Mouse (Mus musculus): Measurements from ENCODE around the gene March8. TPM values are rescaled to one million over a fixed set of nuclear protein-coding genes. Genes with fewer than 3 reads are reported as not detected.
"Not testable (repeated sequence)": the region's sequence is repeated elsewhere in the genome, so short reads cannot be mapped to it uniquely, and the experiment has no call there.

Gene March8
- total RNA-seq (2021) (10 to 100 TPM; 52.9 to 69.4 TPM), polyA plus RNA-seq (2012; rRNA removed) (81.0 and 98.0 TPM in 2 replicates)
- long read RNA-seq, full-length matches to known transcripts = 30 of 58 reads
- long read RNA-seq, partial matches to known transcripts = 7 of 58 reads
- long read RNA-seq, other reads (novel, unspliced or antisense) = 21 of 58 reads

GRCm38 (mm10) chr6:116337835-116338501 lies at the start of gene March8:
Gene March8, plus strand, starts transcription at chr6:116338024.
- peak; percentile 95 for DNase-seq

DNA sequence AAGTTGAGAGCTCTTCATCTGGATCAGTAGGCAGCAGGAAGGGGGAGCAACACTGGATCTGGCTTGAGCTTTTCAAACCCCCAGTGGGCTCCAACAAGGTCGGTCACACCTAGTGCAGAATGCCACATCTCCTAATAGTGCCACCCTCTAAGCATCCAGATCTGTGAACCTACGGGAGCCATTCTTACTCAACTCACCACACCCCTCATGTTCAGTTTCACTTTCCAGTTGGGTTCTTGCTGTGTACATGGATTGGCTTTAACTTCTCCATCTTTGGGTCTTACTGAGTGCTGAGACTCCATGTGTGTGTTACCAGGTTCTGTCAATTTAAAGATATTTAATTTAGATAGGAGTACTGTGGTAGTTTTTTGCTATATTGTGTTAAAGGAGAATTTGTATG lies 26.4 kb upstream of the March8 start:
- no peak for DNase-seq

DNA sequence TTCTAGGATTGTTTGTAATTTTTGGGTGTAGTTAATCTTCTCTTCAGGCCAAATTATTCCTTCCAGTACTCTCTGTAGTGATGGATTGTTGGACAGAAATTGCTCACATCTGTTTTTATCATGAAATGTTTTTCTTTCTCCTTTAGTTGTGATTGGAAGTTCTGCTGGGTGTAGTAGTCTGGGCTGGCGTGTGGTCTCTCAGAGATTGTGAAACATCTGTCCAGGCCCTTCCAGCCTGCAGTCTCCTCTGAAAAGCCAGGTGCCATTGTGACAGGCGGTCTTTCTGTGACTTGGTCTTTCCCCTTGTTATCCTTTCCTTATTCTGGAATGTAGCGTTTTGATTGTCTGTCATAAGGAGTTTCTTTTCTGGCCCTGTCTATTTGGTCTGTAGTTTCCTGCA lies 18.6 kb upstream of the March8 start:
- no peak for DNase-seq

- DNase-seq = no peak
These were observed 11.2 kb upstream of the March8 start for GRCm38 (mm10) chr6:116326641-116327040.

GRCm38 (mm10) chr6:116331396-116331795 lies 6.4 kb upstream of the March8 start:
- DNase-seq = peak; percentile 19

DNA sequence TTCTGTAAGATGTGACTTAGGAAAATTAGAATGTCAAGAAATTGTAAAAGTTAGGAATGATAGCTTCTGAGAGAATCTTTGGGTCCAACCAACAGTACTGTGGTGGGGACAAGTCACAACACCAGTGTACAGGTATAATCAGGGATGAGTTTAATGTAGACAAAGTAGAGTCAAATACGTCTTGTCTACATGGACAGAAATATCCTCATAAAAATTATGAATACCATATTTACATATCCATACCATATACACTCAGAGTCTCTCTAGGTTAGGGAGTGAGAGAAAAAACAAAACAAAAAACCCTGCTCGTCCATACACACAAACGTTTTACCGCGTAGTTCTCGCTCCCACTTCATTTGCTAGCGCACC lies 374 bp upstream of the March8 start:
- no peak for DNase-seq

- no peak for DNase-seq
These were observed 696 bp downstream of the March8 start for GRCm38 (mm10) chr6:116338520-116338919.

DNA sequence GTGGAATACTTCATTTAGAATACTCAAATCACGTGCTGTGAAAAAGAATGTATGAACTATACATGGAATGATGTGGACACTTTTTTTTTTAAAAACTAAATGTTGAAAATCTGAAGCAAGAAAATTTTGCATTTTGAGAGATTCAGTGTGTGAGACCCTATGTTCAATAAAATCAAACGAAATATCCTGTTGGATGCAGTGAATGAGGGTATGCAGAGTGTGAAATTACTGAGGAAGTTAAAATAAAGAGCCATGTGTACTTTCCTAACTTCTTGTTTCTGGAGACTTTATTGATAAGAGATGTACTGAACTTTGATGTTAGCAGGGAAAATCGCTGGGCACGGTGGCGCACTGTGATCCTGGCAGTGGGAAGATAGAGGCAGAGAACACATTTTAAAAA lies 1.3 kb downstream of the March8 start:
- DNase-seq = no peak

DNA sequence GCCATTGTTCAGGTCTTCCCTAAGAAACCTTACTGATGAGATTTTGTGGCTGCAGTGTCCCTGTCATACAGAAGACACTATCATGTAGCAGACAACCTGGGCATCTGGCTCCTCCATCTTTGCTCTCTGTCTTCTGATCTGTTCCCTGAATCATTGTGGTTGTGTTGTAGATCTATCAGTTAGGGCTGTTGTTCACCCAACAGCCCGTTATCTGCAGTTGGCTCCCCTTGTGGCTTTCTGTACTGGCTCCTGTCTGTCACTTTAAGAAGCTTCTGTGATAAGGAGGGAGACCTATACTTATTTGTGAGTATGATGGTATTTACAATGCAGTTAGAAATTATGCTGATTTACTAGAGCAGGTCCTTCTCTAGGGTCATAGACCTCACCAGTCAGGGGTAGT lies 2.7 kb downstream of the March8 start:
- no peak for DNase-seq

DNA sequence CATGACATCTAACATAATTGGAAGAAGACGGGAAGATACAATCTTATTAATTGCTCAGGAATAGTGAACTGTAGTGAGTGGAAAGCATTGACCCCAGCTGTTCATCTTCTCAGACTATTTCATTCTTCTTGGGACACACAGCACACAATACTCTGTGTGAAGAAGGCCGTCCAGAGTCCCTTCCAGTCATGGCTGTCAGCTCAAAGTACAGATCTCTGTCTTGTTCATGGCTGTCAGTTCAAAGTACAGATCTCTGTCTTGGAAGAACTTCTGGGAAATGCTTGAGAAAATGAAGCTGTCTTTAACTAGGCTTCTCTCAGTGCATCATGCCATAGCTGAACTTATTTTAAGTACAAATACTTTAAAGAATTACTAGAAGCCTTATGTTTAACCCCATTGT lies 10.1 kb downstream of the March8 start:
- no peak for DNase-seq

- no peak for DNase-seq
These were observed 12.2 kb downstream of the March8 start for GRCm38 (mm10) chr6:116349997-116350396.

DNA sequence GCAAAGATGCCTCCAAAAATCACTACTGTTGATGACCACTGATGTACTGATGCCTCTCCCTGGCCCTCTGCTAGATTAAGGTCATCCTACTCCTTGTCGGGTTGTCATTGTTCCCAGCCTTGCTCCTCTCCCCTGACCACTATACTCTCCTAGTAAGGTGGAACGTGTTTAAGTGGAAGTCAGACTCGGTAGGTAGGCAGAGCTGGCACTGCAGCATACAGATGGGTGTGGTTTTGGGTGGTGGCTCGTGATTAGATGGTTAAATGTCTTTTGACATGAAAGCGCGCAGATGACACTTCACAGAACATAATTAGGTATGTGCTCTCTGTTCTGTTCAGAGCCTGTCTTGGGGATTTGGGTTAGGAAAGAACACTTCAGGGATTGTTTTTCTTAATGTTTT lies 12.8 kb downstream of the March8 start:
- DNase-seq = no peak

- DNase-seq = no peak
These were observed 13.7 kb downstream of the March8 start for GRCm38 (mm10) chr6:116351534-116351933.

DNA sequence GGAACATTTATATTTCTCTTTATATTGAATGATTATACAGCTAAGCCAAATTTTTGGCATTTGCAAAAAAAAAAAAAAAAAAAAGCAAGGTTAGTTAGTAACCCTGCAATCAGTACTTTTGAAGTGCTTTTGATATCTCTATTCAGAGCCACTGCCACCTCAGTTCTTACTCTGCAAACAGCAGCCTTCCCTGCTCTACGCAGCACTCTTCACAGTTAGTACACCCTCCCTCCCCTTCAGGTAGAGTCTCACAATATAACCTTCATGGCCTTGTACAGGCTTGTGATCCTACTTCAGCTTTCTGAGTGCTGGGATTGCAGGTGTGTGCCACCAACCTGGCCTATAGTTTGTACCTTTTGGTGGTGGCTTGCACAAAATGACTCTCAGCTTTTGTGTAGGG lies 15.6 kb downstream of the March8 start:
- no peak for DNase-seq

DNA sequence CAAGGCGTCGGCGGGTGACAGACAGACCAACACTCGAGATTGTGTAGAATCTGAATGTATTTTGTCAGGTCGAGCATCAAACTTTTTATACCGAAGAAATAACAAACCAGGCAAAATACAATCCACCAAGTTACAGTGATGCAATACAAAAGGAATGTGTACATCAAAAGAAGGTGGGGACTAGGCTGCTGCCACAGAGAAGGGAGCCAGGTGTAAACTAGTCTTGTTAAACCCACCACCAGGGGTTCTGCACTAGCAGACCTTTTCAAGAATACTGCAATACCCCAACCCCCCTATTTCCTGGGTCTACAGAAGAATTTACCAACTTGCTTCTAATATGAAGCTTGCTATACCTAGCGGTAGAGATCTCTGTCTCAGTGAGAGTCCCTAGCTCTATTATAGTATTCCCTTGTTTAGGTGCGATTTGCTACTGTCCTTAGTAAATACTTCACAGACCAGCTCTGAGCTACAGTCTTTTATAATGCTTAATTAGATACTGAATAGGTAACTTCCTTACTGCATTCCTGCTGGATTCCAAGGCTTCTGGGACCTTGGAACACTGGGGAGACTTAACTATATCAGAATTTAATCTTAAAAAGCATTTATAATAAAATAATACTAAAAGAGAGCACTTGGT lies 18.6 kb downstream of the March8 start:
- DNase-seq = not testable (repeated sequence)

DNA sequence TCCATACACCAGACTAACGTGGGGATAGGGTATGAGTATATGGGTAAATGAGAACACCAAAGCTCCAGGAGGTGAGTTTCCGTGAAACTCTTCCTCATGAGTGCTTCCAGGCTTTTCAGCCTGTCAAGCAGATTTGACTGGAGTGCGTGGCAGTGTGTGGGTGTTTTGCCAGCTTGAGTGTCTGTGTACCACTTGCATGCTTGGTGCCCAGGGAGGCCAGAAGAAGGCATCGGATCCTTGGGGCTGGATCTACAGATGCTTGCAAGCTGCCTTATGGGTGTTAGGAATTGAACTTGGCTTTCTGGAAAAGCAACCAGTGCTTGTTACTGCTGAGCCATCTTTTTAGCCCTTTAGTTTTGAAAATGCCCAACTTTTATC lies 19.1 kb downstream of the March8 start:
- no peak for DNase-seq

GRCm38 (mm10) chr6:116358056-116358455 lies 20.2 kb downstream of the March8 start:
- DNase-seq = peak; percentile 26

DNA sequence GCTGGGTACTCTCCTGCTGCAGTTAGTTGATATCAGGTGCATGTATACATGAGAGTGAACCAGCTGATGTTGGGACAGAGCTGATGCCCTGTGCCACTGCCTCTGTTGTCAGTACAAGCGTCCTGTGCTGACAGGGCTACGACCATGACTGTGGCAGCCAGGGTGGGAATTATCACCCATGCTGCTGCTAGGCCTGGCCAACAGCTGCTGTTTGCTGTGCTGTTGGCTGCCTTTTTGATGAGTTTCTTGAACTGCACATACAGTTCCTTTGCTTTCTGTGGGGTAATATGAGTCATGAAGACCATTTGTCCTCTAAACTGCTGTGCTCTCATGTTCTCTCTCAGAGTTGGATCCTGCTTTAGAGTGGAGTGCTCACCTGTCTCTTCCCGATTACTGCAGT lies 21.4 kb downstream of the March8 start:
- no peak for DNase-seq

DNA sequence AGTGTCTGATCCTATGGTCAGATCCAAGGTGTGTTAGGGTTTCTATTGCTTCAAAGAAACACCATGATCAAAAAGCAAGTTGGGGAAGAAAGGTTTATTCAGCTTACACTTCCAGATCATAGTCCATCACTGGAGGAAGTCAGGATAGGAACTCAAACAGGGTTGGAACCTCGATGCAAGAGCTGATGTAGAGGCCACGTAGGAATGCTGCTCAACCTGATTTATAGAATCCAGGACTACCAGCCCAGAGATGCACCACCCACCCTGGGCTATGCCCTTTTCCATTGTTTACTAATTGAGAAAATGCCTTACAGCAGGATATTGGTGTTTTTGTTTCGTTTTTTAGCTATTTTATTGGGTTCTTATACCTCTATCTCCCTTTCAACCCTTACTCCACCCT lies 23.6 kb downstream of the March8 start:
- no peak for DNase-seq

GRCm38 (mm10) chr6:116361993-116362392 lies 24.2 kb downstream of the March8 start:
- DNase-seq = no peak

DNA sequence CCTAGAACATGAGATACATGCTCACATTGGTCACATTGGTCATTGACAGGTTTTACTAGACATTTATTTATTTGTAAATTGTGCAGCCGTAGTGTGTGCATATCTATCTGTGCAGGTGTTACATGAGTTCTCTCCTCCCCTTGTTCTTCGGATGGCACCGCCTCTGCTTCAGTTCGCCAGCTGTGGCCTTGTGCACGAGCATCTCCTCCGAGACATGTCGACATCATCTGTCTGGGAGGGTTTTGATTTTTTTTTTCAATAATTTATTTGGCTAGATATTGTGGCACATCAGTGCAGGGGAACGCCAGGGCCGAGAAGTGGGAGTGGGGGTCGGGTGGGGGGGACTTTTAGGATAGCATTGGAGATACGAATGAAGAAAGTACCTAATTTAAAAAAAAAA lies 30.1 kb downstream of the March8 start:
- DNase-seq = peak; percentile 39

DNA sequence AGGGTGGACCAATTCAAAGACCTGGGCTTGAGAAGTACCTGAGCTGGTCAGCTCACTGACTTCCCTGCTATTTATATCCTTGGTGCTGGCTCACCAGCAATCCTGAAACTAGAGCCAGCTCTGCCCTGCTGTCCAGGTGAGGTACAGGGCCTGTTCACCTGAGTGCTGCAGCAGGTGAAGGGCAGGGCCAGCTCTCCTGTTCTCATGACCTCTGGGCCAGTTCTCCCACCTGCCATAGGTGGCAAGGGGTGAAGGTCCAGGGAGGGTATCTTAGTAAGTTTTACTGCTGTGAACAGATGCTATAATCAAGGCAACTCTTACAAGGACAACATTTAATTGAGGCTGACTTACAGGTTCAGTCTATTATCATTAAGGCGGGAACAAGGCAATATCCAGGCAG lies 32.0 kb downstream of the March8 start:
- no peak for DNase-seq

GRCm38 (mm10) chr6:116370216-116370976 lies 32.6 kb downstream of the March8 start:
- DNase-seq = no peak

Data from adrenal gland, adult 2 months (tissue).